Mouse (Mus musculus): Measurements from ENCODE around the gene Slirp.

Gene Slirp

DNA sequence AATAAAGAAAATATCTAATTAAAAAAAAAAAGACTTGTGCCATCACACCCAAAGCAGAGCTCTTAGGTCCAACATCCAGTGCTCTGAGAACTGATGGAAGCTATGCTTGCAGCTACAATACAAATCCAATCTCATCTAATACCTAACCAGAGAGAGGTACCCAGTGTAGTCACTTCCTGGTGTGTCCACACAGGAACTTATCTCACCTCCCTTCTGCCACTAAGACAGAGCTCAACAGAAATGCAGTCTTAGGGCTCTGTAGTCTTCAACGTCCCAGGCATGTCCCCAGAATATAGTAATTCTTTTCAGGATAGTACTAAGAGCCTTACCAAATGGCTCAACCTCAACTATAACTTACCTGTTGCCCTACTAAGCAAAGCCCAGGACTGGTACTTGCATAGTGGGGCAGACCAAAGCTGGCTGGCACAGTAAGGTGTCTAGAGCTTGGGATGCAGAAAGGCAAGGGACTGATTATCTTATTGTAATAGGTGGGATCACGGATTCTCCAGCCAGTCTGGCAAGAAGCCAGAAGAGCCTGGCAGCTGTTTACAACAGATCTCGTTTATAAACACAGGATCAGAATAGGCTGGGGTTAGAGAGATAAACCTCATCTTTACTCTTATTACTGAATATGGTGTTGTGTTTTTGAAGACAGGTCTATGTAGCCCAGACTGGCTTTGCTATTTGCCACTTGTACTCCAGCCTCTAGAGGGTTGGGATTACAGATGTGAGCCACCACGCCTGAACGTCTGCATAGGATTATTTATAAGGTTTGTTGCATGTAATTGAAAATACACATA lies 21.8 kb upstream of the Slirp start:
- H3K36me3 ChIP-seq (ENCODE audit: insufficient read depth, low read length) = peaks cover 49% of the 10 kb centered on the region
- H3K27me3 ChIP-seq (ENCODE audit: insufficient read depth, low read length) = no peaks in the 10 kb centered on the region
- TF ChIP-seq NANOG (IDR thresholded peaks at IDR 0.05; ENCODE audit: borderline replicate concordance, low read length) (no peak), CTCF (conservative IDR thresholded peaks at IDR 0.05; ENCODE audit: low read length) (no peak), POU5F1 (IDR thresholded peaks at IDR 0.05; ENCODE audit: borderline replicate concordance, low read length) (no peak)
- H3K4me1 ChIP-seq (replicated peaks; ENCODE audit: low read depth, low read length) = peaks cover 38% of the 10 kb centered on the region
- peaks cover 7% of the 10 kb centered on the region for H3K9me3 ChIP-seq (ENCODE audit: low read length)
- H3K4me3 ChIP-seq (replicated peaks; ENCODE audit: low read length) = no peak overlapping the region

GRCm38 (mm10) chr12:87423700-87424099 lies 20.0 kb upstream of the Slirp start:
- Histone ChIP-seq H3K4me1 (replicated peaks; ENCODE audit: low read depth, low read length) (peaks cover 51% of the 10 kb centered on the region), H3K27me3 (ENCODE audit: insufficient read depth, low read length) (no peaks in the 10 kb centered on the region), H3K9me3 (ENCODE audit: low read length) (no peaks in the 10 kb centered on the region)

DNA sequence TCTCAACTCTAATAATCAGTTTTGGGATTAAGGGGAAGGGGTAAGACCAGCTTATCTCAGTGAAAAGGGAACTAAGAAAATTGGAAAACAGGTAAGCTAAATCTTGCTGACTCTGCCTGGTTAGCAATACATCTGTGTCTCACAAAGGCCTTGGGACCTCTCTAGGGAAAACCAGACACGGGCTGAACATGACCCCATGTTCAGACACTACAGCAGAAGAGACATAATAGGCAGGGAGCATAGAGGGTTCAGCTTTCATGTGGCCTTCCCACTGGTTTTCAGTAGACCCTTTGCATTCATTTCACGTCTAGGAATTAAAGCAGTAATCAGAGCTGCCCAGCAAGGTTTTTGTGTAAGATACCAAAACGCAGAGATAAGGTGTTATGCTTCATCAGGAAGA lies 19.2 kb upstream of the Slirp start:
- H3K4me3 ChIP-seq (replicated peaks; ENCODE audit: low read length) = no peak overlapping the region
- peaks cover 76% of the 10 kb centered on the region for H3K36me3 ChIP-seq (ENCODE audit: insufficient read depth, low read length)
- no peaks in the 10 kb centered on the region for H3K9me3 ChIP-seq (ENCODE audit: low read length)
- TF ChIP-seq POU5F1 (IDR thresholded peaks at IDR 0.05; ENCODE audit: borderline replicate concordance, low read length) = no peak
- no peak for TF ChIP-seq NANOG (IDR thresholded peaks at IDR 0.05; ENCODE audit: borderline replicate concordance, low read length)
- no peak for TF ChIP-seq CTCF (conservative IDR thresholded peaks at IDR 0.05; ENCODE audit: low read length)
- no peaks in the 10 kb centered on the region for H3K27me3 ChIP-seq (ENCODE audit: insufficient read depth, low read length)
- peaks cover 59% of the 10 kb centered on the region for H3K4me1 ChIP-seq (replicated peaks; ENCODE audit: low read depth, low read length)

More at GRCm38 (mm10) chr12:87423700-87424099, 20.0 kb upstream of the Slirp start:
- H3K4me3 ChIP-seq (replicated peaks; ENCODE audit: low read length) = no peak overlapping the region
- H3K36me3 ChIP-seq (ENCODE audit: insufficient read depth, low read length) = peaks cover 67% of the 10 kb centered on the region
- TF ChIP-seq NANOG (IDR thresholded peaks at IDR 0.05; ENCODE audit: borderline replicate concordance, low read length) (no peak), CTCF (conservative IDR thresholded peaks at IDR 0.05; ENCODE audit: low read length) (no peak), POU5F1 (IDR thresholded peaks at IDR 0.05; ENCODE audit: borderline replicate concordance, low read length) (no peak)

GRCm38 (mm10) chr12:87426354-87427031 lies 17.2 kb upstream of the Slirp start:
- H3K4me3 ChIP-seq (replicated peaks; ENCODE audit: low read length) = no peak overlapping the region
- H3K36me3 ChIP-seq (ENCODE audit: insufficient read depth, low read length) = peaks cover 95% of the 10 kb centered on the region
- H3K4me1 ChIP-seq (replicated peaks; ENCODE audit: low read depth, low read length) = peaks cover 62% of the 10 kb centered on the region
- no peaks in the 10 kb centered on the region for H3K27me3 ChIP-seq (ENCODE audit: insufficient read depth, low read length)
- no peak for TF ChIP-seq NANOG (IDR thresholded peaks at IDR 0.05; ENCODE audit: borderline replicate concordance, low read length)
- TF ChIP-seq POU5F1 (IDR thresholded peaks at IDR 0.05; ENCODE audit: borderline replicate concordance, low read length) = no peak
- TF ChIP-seq CTCF (conservative IDR thresholded peaks at IDR 0.05; ENCODE audit: low read length) = no peak
- no peaks in the 10 kb centered on the region for H3K9me3 ChIP-seq (ENCODE audit: low read length)

DNA sequence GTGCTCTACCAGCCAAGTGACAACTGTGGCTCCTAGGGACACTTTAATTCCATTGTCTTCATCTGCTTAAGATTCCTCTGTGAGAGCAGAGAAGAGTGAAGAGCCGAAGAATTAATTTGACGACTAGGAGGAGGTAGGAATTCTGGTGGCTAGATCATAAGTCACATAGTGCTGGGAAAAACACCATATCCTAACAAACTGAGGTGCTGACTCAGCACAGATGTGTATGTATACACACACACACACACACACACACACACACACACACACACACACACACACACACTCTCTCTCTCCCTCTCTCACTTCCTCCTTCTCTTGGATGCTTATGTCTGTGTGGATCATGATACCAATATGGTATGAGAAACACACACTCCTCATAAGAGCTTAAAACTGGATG lies 15.4 kb upstream of the Slirp start:
- no peaks in the 10 kb centered on the region for H3K27me3 ChIP-seq (ENCODE audit: insufficient read depth, low read length)
- no peak for TF ChIP-seq NANOG (IDR thresholded peaks at IDR 0.05; ENCODE audit: borderline replicate concordance, low read length)
- TF ChIP-seq POU5F1 (IDR thresholded peaks at IDR 0.05; ENCODE audit: borderline replicate concordance, low read length) = no peak
- TF ChIP-seq CTCF (conservative IDR thresholded peaks at IDR 0.05; ENCODE audit: low read length) = no peak
- peaks cover 97% of the 10 kb centered on the region for H3K36me3 ChIP-seq (ENCODE audit: insufficient read depth, low read length)
- peaks cover 59% of the 10 kb centered on the region for H3K4me1 ChIP-seq (replicated peaks; ENCODE audit: low read depth, low read length)
- H3K9me3 ChIP-seq (ENCODE audit: low read length) = no peaks in the 10 kb centered on the region
- H3K4me3 ChIP-seq (replicated peaks; ENCODE audit: low read length) = no peak overlapping the region

GRCm38 (mm10) chr12:87428885-87429284 lies 14.8 kb upstream of the Slirp start:
- peaks cover 57% of the 10 kb centered on the region for H3K4me1 ChIP-seq (replicated peaks; ENCODE audit: low read depth, low read length)
- H3K36me3 ChIP-seq (ENCODE audit: insufficient read depth, low read length) = peaks cover 97% of the 10 kb centered on the region
- H3K4me3 ChIP-seq (replicated peaks; ENCODE audit: low read length) = no peak overlapping the region
- TF ChIP-seq CTCF (conservative IDR thresholded peaks at IDR 0.05; ENCODE audit: low read length) (no peak), NANOG (IDR thresholded peaks at IDR 0.05; ENCODE audit: borderline replicate concordance, low read length) (no peak), POU5F1 (IDR thresholded peaks at IDR 0.05; ENCODE audit: borderline replicate concordance, low read length) (no peak)
- H3K9me3 ChIP-seq (ENCODE audit: low read length) = no peaks in the 10 kb centered on the region
- no peaks in the 10 kb centered on the region for H3K27me3 ChIP-seq (ENCODE audit: insufficient read depth, low read length)

GRCm38 (mm10) chr12:87442177-87443114 lies 1.2 kb upstream of the Slirp start:
- Histone ChIP-seq H3K4me3 (replicated peaks; ENCODE audit: low read length) (peak overlapping the region; percentile 98), H3K36me3 (ENCODE audit: insufficient read depth, low read length) (peaks cover 77% of the 10 kb centered on the region), H3K9me3 (ENCODE audit: low read length) (no peaks in the 10 kb centered on the region), H3K27me3 (ENCODE audit: insufficient read depth, low read length) (no peaks in the 10 kb centered on the region), H3K4me1 (replicated peaks; ENCODE audit: low read depth, low read length) (peaks cover 64% of the 10 kb centered on the region)
- TF ChIP-seq CTCF (conservative IDR thresholded peaks at IDR 0.05; ENCODE audit: low read length) = no peak
- TF ChIP-seq NANOG (IDR thresholded peaks at IDR 0.05; ENCODE audit: borderline replicate concordance, low read length) = no peak
- TF ChIP-seq POU5F1 (IDR thresholded peaks at IDR 0.05; ENCODE audit: borderline replicate concordance, low read length) = no peak

Data from E14TG2a.4 (cell line).